31 mouse cellular contexts compared by ENCODE assay signal in the genomic region with DNA sequence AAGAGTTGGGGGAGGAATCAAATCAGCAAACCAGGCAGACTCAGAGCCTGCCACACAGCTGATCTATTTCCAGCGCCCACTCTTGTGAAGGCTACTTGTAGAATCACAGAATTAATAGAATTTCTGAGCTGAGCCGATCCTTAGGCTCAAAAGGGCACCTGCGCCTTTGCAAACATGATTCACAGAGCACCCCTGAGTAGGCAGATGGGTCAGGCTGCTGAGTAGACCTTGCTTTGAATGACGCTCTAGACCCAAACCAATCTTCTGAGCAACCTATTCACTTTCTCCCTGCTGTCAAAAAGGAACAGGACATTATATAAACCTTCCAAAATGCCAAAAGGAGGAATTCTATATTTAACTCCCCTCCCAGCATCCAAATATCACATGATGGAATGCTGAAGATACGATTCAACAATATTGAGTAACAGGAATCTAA. TPM values are rescaled to one million over a fixed set of nuclear protein-coding genes. Genes with fewer than 3 reads are reported as not detected.
A peak's percentile ranks its signal among the peaks of the same experiment; 100 is the strongest.
DNase-seq lines count a peak whose midpoint lies in the region.
"Had no signal": no experiment of that assay in that cellular context is flagged by ENCODE, and none has a peak within 500 bp of the region (broad histone marks: within the 10 kb centered on the region; RNA-seq: fewer than 3 reads in every experiment).

No protein-coding gene starts in this region.

- intact Hi-C loops in heart, postnatal 14 days (cut with DNase I), result no loop called here
- intact Hi-C loops in left cerebral cortex, postnatal 10 days (cut with DNase I), result no loop called here

- no peak overlapping the region for H3K4me3 ChIP-seq in midbrain, embryonic 10.5 days
- H3K4me3 ChIP-seq: embryonic facial prominence, embryonic 10.5 days; embryonic facial prominence, embryonic 15.5 days; forebrain, embryonic 12.5 days; gastrocnemius, adult 2 months; hindbrain, embryonic 12.5 days; intestine, embryonic 15.5 days; liver, embryonic 12.5 days; midbrain, embryonic 12.5 days; myocyte; neural tube, embryonic 12.5 days had no signal

- no peaks in the 10 kb centered on the region for H3K36me3 ChIP-seq in midbrain, embryonic 10.5 days
- H3K36me3 ChIP-seq: embryonic facial prominence, embryonic 10.5 days; embryonic facial prominence, embryonic 15.5 days; forebrain, embryonic 12.5 days; G1E; hindbrain, embryonic 12.5 days; intestine, embryonic 15.5 days; liver, embryonic 12.5 days; midbrain, embryonic 12.5 days; neural tube, embryonic 12.5 days had no signal

- no peaks in the 10 kb centered on the region for H3K9me3 ChIP-seq in midbrain, embryonic 10.5 days (replicated peaks)
- H3K9me3 ChIP-seq: embryonic facial prominence, embryonic 10.5 days; embryonic facial prominence, embryonic 15.5 days; forebrain, embryonic 12.5 days; G1E; hindbrain, embryonic 12.5 days; intestine, embryonic 15.5 days; liver, embryonic 12.5 days; midbrain, embryonic 12.5 days; neural tube, embryonic 12.5 days had no signal

- peak; percentile 43 to 50 for DNase-seq in cerebellum, adult 18-20 months
- DNase-seq in cerebellum, adult 9-11 months, result no peak
- DNase-seq in heart, adult 11 months, result peak; percentile 61
- no peak for DNase-seq in heart, postnatal 14 days
- peak; percentile 33 to 39 for DNase-seq in left cerebral cortex, adult 9 months (ENCODE audit: low spot score in 2 of 2)
- no peak for DNase-seq in left cerebral cortex, postnatal 10 days (ENCODE audit: extremely low spot score in 1 of 2, low spot score in 2 of 2)
- peak; percentile 76 for DNase-seq in brain, adult 2 months (ENCODE audit: low read depth, low spot score)
- DNase-seq in midbrain, embryonic 10.5 days (ENCODE audit: low spot score), result no peak
- DNase-seq: adrenal gland, adult 8-10 months; forebrain, postnatal 0 days; gastrocnemius, adult 2 months; kidney, adult 8-10 months; kidney, postnatal 4 days; layer of hippocampus, adult 9-11 months; liver, postnatal 0 days; lung, postnatal 36 days; thymus, adult 2 months; thymus, postnatal 36 days had no signal

- H3K4me1 ChIP-seq in midbrain, embryonic 10.5 days, result peaks cover 8% of the 10 kb centered on the region
- H3K4me1 ChIP-seq: embryonic facial prominence, embryonic 10.5 days; embryonic facial prominence, embryonic 15.5 days; forebrain, embryonic 12.5 days; hindbrain, embryonic 12.5 days; intestine, embryonic 15.5 days; liver, embryonic 12.5 days; midbrain, embryonic 12.5 days; neural tube, embryonic 12.5 days had no signal

- H3K27ac ChIP-seq in midbrain, embryonic 10.5 days (replicated peaks), result no peak overlapping the region
- H3K27ac ChIP-seq: embryonic facial prominence, embryonic 10.5 days; embryonic facial prominence, embryonic 15.5 days; forebrain, embryonic 12.5 days; gastrocnemius, adult 2 months; hindbrain, embryonic 12.5 days; hindbrain, postnatal 0 days; intestine, embryonic 15.5 days; kidney, postnatal 0 days; liver, embryonic 12.5 days; midbrain, embryonic 12.5 days; neural tube, embryonic 12.5 days; stomach, postnatal 0 days had no signal

- no peaks in the 10 kb centered on the region for H3K27me3 ChIP-seq in midbrain, embryonic 10.5 days (ENCODE audit: low read depth, poor library complexity, severe bottlenecking)
- H3K27me3 ChIP-seq: embryonic facial prominence, embryonic 15.5 days; forebrain, embryonic 12.5 days; hindbrain, embryonic 12.5 days; intestine, embryonic 15.5 days; liver, embryonic 12.5 days; midbrain, embryonic 12.5 days; neural tube, embryonic 12.5 days had no signal

- 94% methylated on average over 5 of the region's 5 CpGs for WGBS in midbrain, embryonic 10.5 days

RNA-seq across cellular contexts. Expression of gene Grin2a, which starts 41.9 kb away (rescaled TPM):
- under 1 TPM; 0.10 to 0.17 TPM for total RNA-seq in heart, postnatal 14 days (2021)
- 100 to 1,000 TPM; 129 to 130 TPM for total RNA-seq in left cerebral cortex, postnatal 10 days (2021)
- 1.4 and 1.8 TPM in 2 replicates for polyA plus RNA-seq in midbrain, embryonic 10.5 days (2016; fragmentation: Nextera tagmentation; extraction: Ambion mirVana)
- polyA plus RNA-seq: G1E; liver, postnatal 0 days; stomach, postnatal 0 days had no signal

Comparison
In these comparisons a context has a peak if more than half of its experiments do, and no peak if none do; other contexts are left out.
1. DNase-seq: peak in cerebellum, adult 18-20 months (2 of 2), heart, adult 11 months (single experiment), left cerebral cortex, adult 9 months (2 of 2) and brain, adult 2 months (single experiment); none in cerebellum, adult 9-11 months (single experiment), heart, postnatal 14 days (0 of 2), left cerebral cortex, postnatal 10 days (0 of 2) and midbrain, embryonic 10.5 days (single experiment).
2. RNA of gene Grin2a, which starts 41.9 kb away (total RNA-seq): 129 to 130 TPM in left cerebral cortex, postnatal 10 days; 0.10 to 0.17 TPM in heart, postnatal 14 days; every median in the first group is over 100 times any median in the second.